Mouse (Mus musculus): ENCODE measurements around the gene Il18. TPM values are rescaled to one million over a fixed set of nuclear protein-coding genes. Genes with fewer than 3 reads are reported as not detected.

Il18 gene
- polyA plus RNA-seq, 1 experiment, result 13.0 TPM

GRCm38 (mm10) chr9:50586955-50587354 is 32.3 kb downstream of the Il18 start:
- no peak for DNase-seq (ENCODE audit: low read depth)
- no peak for TF ChIP-seq CTCF (IDR thresholded peaks at IDR 0.05; ENCODE audit: borderline replicate concordance, extremely low read depth, insufficient read depth, insufficient read length)
- TF ChIP-seq POLR2A (IDR thresholded peaks at IDR 0.05; ENCODE audit: borderline replicate concordance, extremely low read depth, insufficient read depth, insufficient read length, poor library complexity, severe bottlenecking), result no peak

- no peak for TF ChIP-seq POLR2A (IDR thresholded peaks at IDR 0.05; ENCODE audit: borderline replicate concordance, extremely low read depth, insufficient read depth, insufficient read length, poor library complexity, severe bottlenecking)
- TF ChIP-seq CTCF (IDR thresholded peaks at IDR 0.05; ENCODE audit: borderline replicate concordance, extremely low read depth, insufficient read depth, insufficient read length), result no peak
- no peak for DNase-seq (ENCODE audit: low read depth)
Observed at GRCm38 (mm10) chr9:50590856-50591518, 36.4 kb downstream of the Il18 start.

GRCm38 (mm10) chr9:50592955-50593354 is 38.3 kb downstream of the Il18 start:
- TF ChIP-seq CTCF (IDR thresholded peaks at IDR 0.05; ENCODE audit: borderline replicate concordance, extremely low read depth, insufficient read depth, insufficient read length) (no peak), POLR2A (IDR thresholded peaks at IDR 0.05; ENCODE audit: borderline replicate concordance, extremely low read depth, insufficient read depth, insufficient read length, poor library complexity, severe bottlenecking) (no peak)
- DNase-seq (ENCODE audit: low read depth), result no peak

GRCm38 (mm10) chr9:50593544-50593943 is 38.9 kb downstream of the Il18 start:
- DNase-seq (ENCODE audit: low read depth), result peak; percentile 30
- no peak for TF ChIP-seq POLR2A (IDR thresholded peaks at IDR 0.05; ENCODE audit: borderline replicate concordance, extremely low read depth, insufficient read depth, insufficient read length, poor library complexity, severe bottlenecking)
- TF ChIP-seq CTCF (IDR thresholded peaks at IDR 0.05; ENCODE audit: borderline replicate concordance, extremely low read depth, insufficient read depth, insufficient read length), result peak; percentile 45; the same call in 1 of the 2 replicates

GRCm38 (mm10) chr9:50594794-50595417 is 40.3 kb downstream of the Il18 start:
- no peak for DNase-seq (ENCODE audit: low read depth)
- TF ChIP-seq POLR2A (IDR thresholded peaks at IDR 0.05; ENCODE audit: borderline replicate concordance, extremely low read depth, insufficient read depth, insufficient read length, poor library complexity, severe bottlenecking), result no peak
- no peak for TF ChIP-seq CTCF (IDR thresholded peaks at IDR 0.05; ENCODE audit: borderline replicate concordance, extremely low read depth, insufficient read depth, insufficient read length)

GRCm38 (mm10) chr9:50596973-50597372 is 42.3 kb downstream of the Il18 start:
- TF ChIP-seq POLR2A (IDR thresholded peaks at IDR 0.05; ENCODE audit: borderline replicate concordance, extremely low read depth, insufficient read depth, insufficient read length, poor library complexity, severe bottlenecking), result no peak
- no peak for TF ChIP-seq CTCF (IDR thresholded peaks at IDR 0.05; ENCODE audit: borderline replicate concordance, extremely low read depth, insufficient read depth, insufficient read length)
- DNase-seq (ENCODE audit: low read depth), result no peak

- TF ChIP-seq POLR2A (IDR thresholded peaks at IDR 0.05; ENCODE audit: borderline replicate concordance, extremely low read depth, insufficient read depth, insufficient read length, poor library complexity, severe bottlenecking) (no peak), CTCF (IDR thresholded peaks at IDR 0.05; ENCODE audit: borderline replicate concordance, extremely low read depth, insufficient read depth, insufficient read length) (no peak)
- no peak for DNase-seq (ENCODE audit: low read depth)
Observed at GRCm38 (mm10) chr9:50601536-50601935, 46.9 kb downstream of the Il18 start.

GRCm38 (mm10) chr9:50602055-50602845 is 47.6 kb downstream of the Il18 start:
- TF ChIP-seq POLR2A (IDR thresholded peaks at IDR 0.05; ENCODE audit: borderline replicate concordance, extremely low read depth, insufficient read depth, insufficient read length, poor library complexity, severe bottlenecking), result no peak
- TF ChIP-seq CTCF (IDR thresholded peaks at IDR 0.05; ENCODE audit: borderline replicate concordance, extremely low read depth, insufficient read depth, insufficient read length), result no peak
- no peak for DNase-seq (ENCODE audit: low read depth)

GRCm38 (mm10) chr9:50603189-50603997 is 48.8 kb downstream of the Il18 start, which contains the start of the genes Sdhd and Timm8b:
TSS of gene Sdhd (minus strand) at chr9:50603812.
TSS of gene Timm8b (plus strand) at chr9:50603910.
- TF ChIP-seq CTCF (IDR thresholded peaks at IDR 0.05; ENCODE audit: borderline replicate concordance, extremely low read depth, insufficient read depth, insufficient read length), result no peak
- peak; percentile 65; the same call in 1 of the 2 replicates for TF ChIP-seq POLR2A (IDR thresholded peaks at IDR 0.05; ENCODE audit: borderline replicate concordance, extremely low read depth, insufficient read depth, insufficient read length, poor library complexity, severe bottlenecking)
- peak; percentile 98 for DNase-seq (ENCODE audit: low read depth)

- TF ChIP-seq CTCF (IDR thresholded peaks at IDR 0.05; ENCODE audit: borderline replicate concordance, extremely low read depth, insufficient read depth, insufficient read length) (no peak; the same call in 1 of the 2 replicates), POLR2A (IDR thresholded peaks at IDR 0.05; ENCODE audit: borderline replicate concordance, extremely low read depth, insufficient read depth, insufficient read length, poor library complexity, severe bottlenecking) (no peak)
- no peak for DNase-seq (ENCODE audit: low read depth)
Observed at GRCm38 (mm10) chr9:50603998-50604324, 49.3 kb downstream of the Il18 start.

All from brain, embryonic 14.5 days (tissue).